Mouse (Mus musculus) lung, postnatal 0 days (tissue): ENCODE measurements around the gene Ctnnal1.

Source experiments
- CTCF ChIP-seq: IDR thresholded peaks from 2 replicates; pipeline ENCODE4 v1.5.1; 2016; ENCODE audit warnings: antibody characterized with exemption, mild to moderate bottlenecking
- EP300 ChIP-seq: IDR thresholded peaks from 2 replicates; pipeline ENCODE4 v1.6.1; 2016; ENCODE audit warnings: antibody characterized with exemption, mild to moderate bottlenecking, control low read depth

- TF ChIP-seq CTCF = no peak
- no peak for TF ChIP-seq EP300
Measured at GRCm38 (mm10) chr4:56831013-56831609, 33.9 kb downstream of the Ctnnal1 start.
